Mouse (Mus musculus) cerebellum, postnatal 14 days (tissue): ENCODE measurements around the gene Zcchc7.

Experiments used
- DNase-seq, 2 experiments: peaks; one replicate each; pipeline ENCODE4 v3.0.0; 2021; ENCODE audit warnings: mixed read lengths in 2 of 2

Gene Zcchc7

GRCm38 (mm10) chr4:44967402-44967801 lies 211.7 kb downstream of the Zcchc7 start:
- DNase-seq: no peak

GRCm38 (mm10) chr4:44970056-44970455 lies 214.4 kb downstream of the Zcchc7 start:
- no peak for DNase-seq

GRCm38 (mm10) chr4:44970612-44971110 lies 215.0 kb downstream of the Zcchc7 start:
- peak; percentile 67 to 79 for DNase-seq

- peak; percentile 90 to 96 for DNase-seq
Measured at GRCm38 (mm10) chr4:44973450-44973849, 217.8 kb downstream of the Zcchc7 start.

GRCm38 (mm10) chr4:44973871-44974270 lies 218.2 kb downstream of the Zcchc7 start:
- no peak for DNase-seq

GRCm38 (mm10) chr4:44974331-44974730 lies 218.7 kb downstream of the Zcchc7 start:
- DNase-seq: peak in 1 of 2 experiments; percentile 32

- no peak for DNase-seq
Measured at GRCm38 (mm10) chr4:44976026-44976615, 220.4 kb downstream of the Zcchc7 start.

GRCm38 (mm10) chr4:44976921-44977710 lies 221.4 kb downstream of the Zcchc7 start:
- no peak for DNase-seq

- no peak for DNase-seq
Measured at GRCm38 (mm10) chr4:44978175-44978574, 222.5 kb downstream of the Zcchc7 start.

- DNase-seq: no peak
Measured at GRCm38 (mm10) chr4:44979794-44980338, 224.2 kb downstream of the Zcchc7 start.

GRCm38 (mm10) chr4:44981280-44981973 lies 225.8 kb downstream of the Zcchc7 start, which contains the start of gene Grhpr:
Grhpr (plus strand) TSS chr4:44981395.
- peak; percentile 77 to 80 for DNase-seq
